ENCODE assay signal across 23 mouse cellular contexts in the genomic region with DNA sequence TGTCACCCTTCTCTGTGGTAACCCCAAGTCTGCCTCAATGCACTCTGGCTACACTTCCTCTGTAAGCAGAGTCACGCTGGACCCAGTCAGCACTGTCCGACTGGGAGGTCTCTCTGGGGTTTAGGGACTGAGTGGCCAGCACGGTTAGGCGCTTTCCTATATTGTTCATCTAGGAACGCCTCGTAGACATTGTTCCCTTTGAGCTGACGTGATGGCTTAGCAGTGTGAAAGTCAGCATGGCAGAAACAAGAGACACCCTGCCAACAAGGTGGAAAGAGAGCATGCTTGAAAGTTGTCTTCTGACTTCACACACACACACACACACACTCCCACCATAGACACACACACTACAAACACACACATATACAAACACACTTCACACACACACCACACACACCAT.
"Had no signal": no experiment of that assay in that cellular context is flagged by ENCODE, and none has a peak within 500 bp of the region (broad histone marks: within the 10 kb centered on the region; RNA-seq: fewer than 3 reads in every experiment).

No protein-coding gene starts in this region.

- H3K4me2 ChIP-seq: heart, embryonic 12.5 days; hindbrain, embryonic 13.5 days; hindbrain, embryonic 15.5 days; intestine, embryonic 15.5 days; limb, embryonic 12.5 days; liver, embryonic 13.5 days had no signal

- DNase-seq: gastrocnemius, adult 2 months; gastrocnemius, postnatal 10 days; gastrocnemius, postnatal 25 days; heart, adult 2 months; heart, postnatal 10 days; heart, postnatal 4 days; kidney, adult 18-20 months; kidney, adult 8-10 months; kidney, postnatal 10 days; kidney, postnatal 25 days; kidney, postnatal 4 days; liver, embryonic 13.5 days had no signal

- H3K27me3 ChIP-seq: heart, embryonic 12.5 days; hindbrain, embryonic 13.5 days; hindbrain, embryonic 15.5 days; intestine, embryonic 15.5 days; limb, embryonic 12.5 days; liver, embryonic 13.5 days had no signal

- H3K4me1 ChIP-seq: hindbrain, embryonic 13.5 days; hindbrain, embryonic 15.5 days; intestine, embryonic 15.5 days; limb, embryonic 12.5 days had no signal

- H3K9ac ChIP-seq: heart, embryonic 12.5 days; hindbrain, embryonic 13.5 days; hindbrain, embryonic 15.5 days; intestine, embryonic 15.5 days; limb, embryonic 12.5 days; liver, embryonic 13.5 days had no signal

- H3K9me3 ChIP-seq: heart, embryonic 12.5 days; hindbrain, embryonic 13.5 days; hindbrain, embryonic 15.5 days; intestine, embryonic 15.5 days; limb, embryonic 10.5 days; limb, embryonic 12.5 days; liver, embryonic 13.5 days had no signal

- H3K36me3 ChIP-seq: heart, embryonic 12.5 days; hindbrain, embryonic 13.5 days; hindbrain, embryonic 15.5 days; intestine, embryonic 15.5 days; limb, embryonic 10.5 days; limb, embryonic 12.5 days; liver, embryonic 13.5 days had no signal

- ATAC-seq: forebrain, embryonic 16.5 days; inflammation-experienced regulatory T-cells, adult 6 months; intestine, embryonic 15.5 days; intestine, postnatal 0 days had no signal

- H3K4me3 ChIP-seq: gastrocnemius, adult 2 months; heart, adult 2 months; heart, embryonic 12.5 days; hindbrain, embryonic 13.5 days; hindbrain, embryonic 15.5 days; intestine, embryonic 15.5 days; layer of hippocampus, adult 2 months; left cerebral cortex, adult 2 months; limb, embryonic 10.5 days; limb, embryonic 12.5 days; liver, embryonic 13.5 days had no signal

- H3K27ac ChIP-seq: gastrocnemius, adult 2 months; heart, adult 2 months; hindbrain, embryonic 13.5 days; hindbrain, embryonic 15.5 days; intestine, embryonic 15.5 days; layer of hippocampus, adult 2 months; limb, embryonic 10.5 days; limb, embryonic 12.5 days; liver, embryonic 13.5 days had no signal
